Mouse (Mus musculus) embryonic facial prominence, embryonic 12.5 days (tissue): ENCODE data around the gene Scin. TPM values are rescaled to one million over a fixed set of nuclear protein-coding genes. Genes with fewer than 3 reads are reported as not detected.
"Not testable (repeated sequence)": the region's sequence is repeated elsewhere in the genome, so short reads cannot be mapped to it uniquely, and the experiment has no call there.

Experiments
- ATAC-seq: fragments of 200-750 bp; cut with Nextera tagmentation; 2 replicates; pipeline ENCODE4 v1.8.0; 2017; ENCODE audit not compliant: insufficient number of reproducible peaks, insufficient read depth, low FRiP score, low TSS enrichment
- H3K27ac ChIP-seq: fragments of 300-500 bp; sonication (generic); 2 replicates; pipeline ENCODE4 v1.5.1; 2016; ENCODE audit warnings: mild to moderate bottlenecking
- H3K27me3 ChIP-seq: fragments of 300-500 bp; sonication (generic); 2 replicates; pipeline ENCODE4 v1.6.1; 2016; ENCODE audit warnings: mild to moderate bottlenecking, moderate library complexity
- H3K36me3 ChIP-seq: fragments of 300-500 bp; sonication (generic); 2 replicates; pipeline ENCODE4 v1.6.1; 2016; ENCODE audit warnings: mild to moderate bottlenecking
- H3K4me1 ChIP-seq: fragments of 300-500 bp; sonication (generic); 2 replicates; pipeline ENCODE4 v1.6.1; 2016
- H3K4me2 ChIP-seq: fragments of 300-500 bp; sonication (generic); replicated peaks from 2 replicates; pipeline ENCODE4 v1.6.1; 2016; ENCODE audit warnings: mild to moderate bottlenecking, moderate library complexity
- H3K4me3 ChIP-seq: fragments of 300-500 bp; sonication (generic); 2 replicates; pipeline ENCODE4 v1.5.1; 2016; ENCODE audit warnings: mild to moderate bottlenecking
- H3K9ac ChIP-seq: fragments of 300-500 bp; sonication (generic); 2 replicates; pipeline ENCODE4 v1.6.1; 2016; ENCODE audit warnings: mild to moderate bottlenecking, moderate library complexity
- H3K9me3 ChIP-seq: fragments of 300-500 bp; sonication (generic); 2 replicates; pipeline ENCODE4 v1.6.1; 2016; ENCODE audit warnings: mild to moderate bottlenecking, moderate library complexity
- WGBS: fragments of 180-500 bp; shearing (Covaris S2); methylation state at CpG from one replicate; pipeline ENCODE4 v1.1.7; 2016; 5-methylcytosine and 5-hydroxymethylcytosine counted together
- polyA plus RNA-seq: library from polyadenylated mRNA; unstranded; fragments of >200 nt; fragmentation: Nextera tagmentation; extraction: Ambion mirVana; gene quantifications from 2 replicates; pipeline ENCODE4 v1.2.1, GENCODE M21; 2016

Gene Scin
- polyA plus RNA-seq = 2.0 and 3.1 TPM in 2 replicates

GRCm38 (mm10) chr12:40133573-40134271, at the start of gene Scin:
Scin (minus strand) TSS chr12:40134228.
- peak within 1 kb of the TSS; percentile 44 for H3K4me3 ChIP-seq
- H3K36me3 ChIP-seq = no peaks in the 10 kb centered on the region
- peak; percentile 41; the same call in 1 of the 2 replicates for ATAC-seq
- peaks cover 39% of the 10 kb centered on the region for H3K27me3 ChIP-seq
- peaks cover 9% of the 10 kb centered on the region for H3K4me1 ChIP-seq
- 1% methylated on average over 39 of the region's 39 CpGs for WGBS
- H3K4me2 ChIP-seq = peak within 1 kb of the TSS; percentile 82
- H3K9ac ChIP-seq = peak within 1 kb of the TSS; percentile 37
- H3K9me3 ChIP-seq = no peaks in the 10 kb centered on the region
- no peak within 1 kb of the TSS for H3K27ac ChIP-seq

- Histone ChIP-seq H3K27me3 (no peaks in the 10 kb centered on the region), H3K9ac (no peak overlapping the region), H3K4me1 (no peaks in the 10 kb centered on the region), H3K4me2 (no peak overlapping the region), H3K36me3 (no peaks in the 10 kb centered on the region), H3K4me3 (no peak overlapping the region), H3K27ac (no peak overlapping the region), H3K9me3 (0 out of 2 replicates have a peak, but pooled peaks cover 3% of the 10 kb centered on the region)
- no peak for ATAC-seq
- WGBS = 63% methylated on average over 6 of the region's 6 CpGs
Observed at GRCm38 (mm10) chr12:40177089-40177488, 43.1 kb upstream of the Scin start.

DNA sequence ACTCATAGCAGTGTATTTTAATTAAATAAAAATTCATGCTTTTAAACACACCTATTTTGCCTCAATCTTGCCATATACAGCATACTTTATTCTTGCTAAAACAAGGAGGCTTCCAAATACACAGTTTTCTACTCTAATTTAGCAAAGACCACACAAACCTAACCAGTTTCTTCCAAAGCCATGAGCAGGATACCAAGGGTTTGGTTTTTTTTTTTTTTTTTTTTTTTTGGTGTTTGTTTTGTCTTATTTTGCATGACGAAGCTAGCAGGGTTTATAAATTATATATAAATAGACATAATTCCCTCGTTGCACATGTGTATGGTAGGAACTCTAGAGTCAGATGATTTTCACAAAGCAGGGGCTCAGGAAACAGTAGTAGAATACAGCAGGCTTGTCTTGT, 42.1 kb upstream of the Scin start:
- 85% methylated on average over 2 of the region's 2 CpGs for WGBS

DNA sequence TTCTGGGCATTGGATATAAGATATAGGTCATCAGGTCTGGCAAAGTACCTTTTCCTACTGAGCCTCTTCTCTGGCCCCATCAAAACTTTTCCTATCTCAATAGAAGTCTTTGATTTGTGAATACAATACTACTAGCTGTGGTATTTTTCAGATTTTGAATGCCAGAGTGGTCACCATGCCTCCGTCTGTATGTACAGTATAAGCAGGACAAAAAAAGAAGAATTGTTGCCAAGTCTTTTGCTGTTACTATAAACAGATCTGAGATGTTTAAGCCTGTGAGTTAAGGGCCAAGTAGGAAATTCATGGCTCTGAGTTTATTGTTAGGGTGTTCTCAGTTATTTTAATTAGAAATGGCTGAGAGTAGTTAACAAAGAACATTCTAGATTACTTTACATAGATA, 41.1 kb upstream of the Scin start:
- not testable (repeated sequence) for ATAC-seq, H3K9ac ChIP-seq, H3K9me3 ChIP-seq, H3K36me3 ChIP-seq, H3K27me3 ChIP-seq, H3K27ac ChIP-seq, H3K4me1 ChIP-seq, H3K4me2 ChIP-seq, H3K4me3 ChIP-seq
- 69% methylated on average over 1 of the region's 1 CpGs for WGBS

More for the DNA sequence above, 42.1 kb upstream of the Scin start:
- no peak overlapping the region for H3K9ac ChIP-seq
- no peaks in the 10 kb centered on the region for H3K36me3 ChIP-seq
- no peaks in the 10 kb centered on the region for H3K27me3 ChIP-seq
- 0 out of 2 replicates have a peak, but pooled peaks cover 2% of the 10 kb centered on the region for H3K9me3 ChIP-seq
- no peak overlapping the region for H3K27ac ChIP-seq
- no peak overlapping the region for H3K4me2 ChIP-seq
- no peak overlapping the region for H3K4me3 ChIP-seq
- H3K4me1 ChIP-seq = no peaks in the 10 kb centered on the region
- ATAC-seq = no peak

GRCm38 (mm10) chr12:40171637-40172036, 37.6 kb upstream of the Scin start:
- H3K4me1 ChIP-seq = no peaks in the 10 kb centered on the region
- no peak overlapping the region for H3K4me3 ChIP-seq
- no peaks in the 10 kb centered on the region for H3K9me3 ChIP-seq
- no peak overlapping the region for H3K9ac ChIP-seq
- no peaks in the 10 kb centered on the region for H3K27me3 ChIP-seq
- no peak for ATAC-seq
- H3K36me3 ChIP-seq = no peaks in the 10 kb centered on the region
- 82% methylated on average over 2 of the region's 2 CpGs for WGBS
- H3K27ac ChIP-seq = no peak overlapping the region
- H3K4me2 ChIP-seq = no peak overlapping the region

DNA sequence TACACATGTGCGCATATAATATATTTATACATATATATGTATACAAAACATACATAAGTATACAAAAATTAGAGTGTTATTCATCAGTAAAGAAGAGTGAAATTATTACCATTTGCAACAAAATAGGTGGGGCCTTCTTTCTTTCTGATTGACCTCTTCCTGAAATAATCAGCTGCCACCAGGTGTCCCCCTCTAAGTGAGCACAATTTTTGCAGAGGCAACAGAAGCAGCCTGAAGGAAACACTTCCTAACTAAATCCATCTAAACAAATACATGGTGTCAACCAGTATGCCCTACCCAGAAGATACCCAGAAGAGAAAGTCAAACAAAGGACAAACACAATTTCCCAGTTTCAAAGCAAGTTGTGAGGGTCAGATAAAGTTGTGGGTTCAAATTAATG, 35.6 kb upstream of the Scin start:
- no peaks in the 10 kb centered on the region for H3K4me1 ChIP-seq

DNA sequence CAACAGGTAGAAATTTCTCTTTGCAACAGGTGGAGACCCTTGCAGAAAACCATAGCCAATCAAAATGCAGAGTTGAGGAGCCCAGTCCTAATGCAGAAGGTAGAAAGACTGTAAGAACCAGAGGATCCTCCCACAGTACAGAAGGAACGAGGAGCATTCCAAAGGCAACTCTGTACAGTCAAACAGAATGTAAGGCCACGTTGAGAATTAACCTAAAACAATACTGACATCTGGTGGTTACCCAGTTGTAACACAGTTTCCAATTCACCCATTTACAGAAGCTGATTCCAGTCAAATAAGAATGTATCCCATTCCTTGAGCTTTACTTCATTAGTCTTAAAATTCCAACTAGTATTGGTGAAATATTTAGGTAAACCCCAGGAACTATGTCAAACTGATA, 30.6 kb upstream of the Scin start:
- 8% methylated on average over 2 of the region's 2 CpGs for WGBS

More for the DNA sequence above, 35.6 kb upstream of the Scin start:
- 97% methylated on average over 1 of the region's 1 CpGs for WGBS
- Histone ChIP-seq H3K4me3 (no peak overlapping the region), H3K9ac (no peak overlapping the region), H3K36me3 (no peaks in the 10 kb centered on the region), H3K9me3 (no peaks in the 10 kb centered on the region), H3K27me3 (no peaks in the 10 kb centered on the region), H3K4me2 (no peak overlapping the region), H3K27ac (no peak overlapping the region)
- ATAC-seq = no peak

GRCm38 (mm10) chr12:40160777-40161176, 26.7 kb upstream of the Scin start:
- Histone ChIP-seq H3K4me1 (no peaks in the 10 kb centered on the region), H3K9ac (no peak overlapping the region), H3K27ac (no peak overlapping the region), H3K9me3 (no peaks in the 10 kb centered on the region), H3K27me3 (no peaks in the 10 kb centered on the region), H3K36me3 (no peaks in the 10 kb centered on the region), H3K4me3 (no peak overlapping the region), H3K4me2 (no peak overlapping the region)
- ATAC-seq = no peak
- 81% methylated on average over 2 of the region's 2 CpGs for WGBS

More for the DNA sequence above, 30.6 kb upstream of the Scin start:
- H3K4me1 ChIP-seq = no peaks in the 10 kb centered on the region
- no peak overlapping the region for H3K9ac ChIP-seq
- no peak overlapping the region for H3K4me3 ChIP-seq
- no peak overlapping the region for H3K27ac ChIP-seq
- H3K27me3 ChIP-seq = no peaks in the 10 kb centered on the region
- no peaks in the 10 kb centered on the region for H3K9me3 ChIP-seq
- no peak overlapping the region for H3K4me2 ChIP-seq
- no peaks in the 10 kb centered on the region for H3K36me3 ChIP-seq
- no peak for ATAC-seq

GRCm38 (mm10) chr12:40154188-40154587, 20.2 kb upstream of the Scin start:
- Histone ChIP-seq H3K36me3 (no peaks in the 10 kb centered on the region), H3K4me3 (no peak overlapping the region), H3K4me1 (no peaks in the 10 kb centered on the region), H3K4me2 (no peak overlapping the region), H3K9me3 (no peaks in the 10 kb centered on the region), H3K9ac (no peak overlapping the region), H3K27ac (no peak overlapping the region), H3K27me3 (no peaks in the 10 kb centered on the region)
- WGBS = 91% methylated on average over 6 of the region's 6 CpGs
- no peak for ATAC-seq

DNA sequence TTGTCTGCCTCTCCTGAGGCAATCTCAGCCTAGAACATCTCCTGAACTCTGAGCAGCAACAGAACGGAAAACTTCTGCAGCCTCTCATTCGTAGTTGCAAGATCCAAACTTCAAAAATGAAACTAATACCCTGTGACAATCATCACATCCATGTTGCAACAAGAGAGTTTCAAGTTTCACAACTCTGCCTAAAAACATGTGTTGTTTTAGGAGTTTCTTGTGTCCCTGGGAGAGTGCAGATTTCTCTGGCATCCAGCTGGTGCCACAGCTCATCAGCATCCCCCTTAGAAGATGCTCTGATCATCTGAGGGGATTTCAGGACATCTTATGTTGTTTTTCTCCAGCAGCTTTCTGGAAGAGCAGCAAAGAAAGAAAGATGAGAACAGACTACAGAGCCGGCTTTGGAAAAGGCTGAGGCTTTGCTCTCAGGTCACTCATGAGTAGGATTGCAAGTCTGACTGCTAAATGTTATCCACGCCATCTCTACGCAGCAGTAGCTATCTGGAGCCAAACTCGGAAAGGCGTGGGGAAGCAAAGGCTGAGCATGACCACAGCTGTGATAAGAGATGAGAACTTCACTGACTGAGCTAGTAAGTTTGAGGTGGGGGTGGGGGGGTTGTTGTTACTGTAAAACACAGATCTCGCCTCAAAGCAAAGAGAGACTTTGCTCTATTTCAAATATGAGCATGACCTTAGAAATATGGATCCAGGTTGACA, 18.5 kb upstream of the Scin start:
- no peak for ATAC-seq
- no peaks in the 10 kb centered on the region for H3K36me3 ChIP-seq
- no peak overlapping the region for H3K4me3 ChIP-seq
- H3K27me3 ChIP-seq = no peaks in the 10 kb centered on the region
- no peak overlapping the region for H3K4me2 ChIP-seq
- no peak overlapping the region for H3K9ac ChIP-seq
- H3K27ac ChIP-seq = 0 out of 2 replicates have a peak overlapping the region, but pooled peaks have one; percentile 46
- 53% methylated on average over 8 of the region's 8 CpGs for WGBS
- H3K4me1 ChIP-seq = no peaks in the 10 kb centered on the region
- no peaks in the 10 kb centered on the region for H3K9me3 ChIP-seq

GRCm38 (mm10) chr12:40147319-40147718, 13.3 kb upstream of the Scin start:
- Histone ChIP-seq H3K9ac (no peak overlapping the region), H3K4me2 (no peak overlapping the region), H3K9me3 (no peaks in the 10 kb centered on the region), H3K36me3 (no peaks in the 10 kb centered on the region), H3K4me3 (no peak overlapping the region), H3K27me3 (no peaks in the 10 kb centered on the region), H3K4me1 (no peaks in the 10 kb centered on the region), H3K27ac (no peak overlapping the region)
- 89% methylated on average over 4 of the region's 4 CpGs for WGBS
- no peak for ATAC-seq

GRCm38 (mm10) chr12:40146510-40146909, 12.5 kb upstream of the Scin start:
- Histone ChIP-seq H3K4me3 (no peak overlapping the region), H3K4me1 (no peaks in the 10 kb centered on the region), H3K4me2 (no peak overlapping the region), H3K27me3 (no peaks in the 10 kb centered on the region), H3K36me3 (no peaks in the 10 kb centered on the region), H3K27ac (no peak overlapping the region), H3K9me3 (no peaks in the 10 kb centered on the region), H3K9ac (no peak overlapping the region)
- ATAC-seq = no peak
- WGBS = 79% methylated on average over 5 of the region's 5 CpGs
